Mouse (Mus musculus): ENCODE results near the gene Pde4b.

Gene Pde4b

GRCm38 (mm10) chr4:102297558-102297957 lies 210.2 kb downstream of the Pde4b start:
- DNase-seq = no peak

DNA sequence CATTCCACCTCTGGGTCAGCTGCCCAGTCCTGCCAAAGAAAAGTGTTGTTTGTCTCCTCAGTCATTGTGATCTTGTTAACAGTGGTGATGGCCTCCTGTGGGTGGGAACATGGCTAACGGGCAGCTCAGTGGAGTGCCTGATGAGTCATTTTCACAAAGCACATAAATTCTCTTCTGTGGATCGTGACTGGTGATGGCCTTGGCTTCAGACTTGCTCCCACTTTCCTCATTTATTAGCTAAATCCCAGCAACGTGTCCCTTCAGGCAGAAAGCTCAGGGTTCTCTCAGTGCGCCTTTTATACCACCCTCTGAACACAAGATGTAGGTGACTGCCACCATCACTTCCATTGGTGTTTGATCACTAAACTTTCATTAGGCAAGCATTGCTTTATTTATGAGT lies 215.2 kb downstream of the Pde4b start:
- no peak for DNase-seq

GRCm38 (mm10) chr4:102307661-102308297 lies 220.4 kb downstream of the Pde4b start:
- no peak for DNase-seq

DNA sequence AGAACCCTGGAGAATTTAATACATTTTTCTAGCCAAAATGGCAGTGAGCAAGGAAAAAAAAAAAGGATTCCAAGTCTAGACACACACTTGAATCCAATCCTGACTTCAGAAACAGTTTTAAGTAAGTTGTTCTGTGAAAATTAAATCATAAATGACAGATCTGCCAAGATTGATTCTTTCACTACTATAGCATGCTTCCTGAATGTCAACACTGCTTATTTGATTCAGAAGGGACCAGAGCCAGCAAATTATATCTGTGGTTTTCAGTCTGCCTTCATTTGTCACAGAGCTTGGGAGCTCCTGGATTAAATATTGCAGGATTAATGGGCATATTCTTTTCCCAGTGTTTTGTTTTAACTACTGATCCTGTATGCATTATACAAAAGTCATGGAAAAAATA lies 223.3 kb downstream of the Pde4b start:
- no peak for DNase-seq

DNA sequence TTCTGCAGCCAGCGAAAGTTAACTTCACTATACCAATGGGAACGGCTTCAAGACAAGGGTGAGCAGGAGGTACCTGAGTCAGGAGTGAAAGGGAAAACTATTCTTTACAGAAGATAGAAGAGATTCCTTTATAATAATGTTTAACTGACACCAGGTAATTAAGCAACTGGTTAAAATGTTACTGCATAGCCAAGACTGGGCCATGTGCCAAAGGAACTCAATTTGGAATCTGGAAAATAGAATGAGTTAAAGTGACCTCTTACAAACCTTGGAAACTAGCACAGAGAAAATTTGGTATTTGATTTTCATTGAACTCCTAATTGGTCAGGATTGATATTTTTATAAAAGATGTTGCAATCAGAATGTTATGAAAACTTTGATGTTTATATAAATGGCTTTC lies 228.7 kb downstream of the Pde4b start:
- DNase-seq = peak; percentile 59

GRCm38 (mm10) chr4:102316699-102317285 lies 229.4 kb downstream of the Pde4b start:
- no peak for DNase-seq

GRCm38 (mm10) chr4:102318596-102318995 lies 231.3 kb downstream of the Pde4b start:
- no peak for DNase-seq

DNA sequence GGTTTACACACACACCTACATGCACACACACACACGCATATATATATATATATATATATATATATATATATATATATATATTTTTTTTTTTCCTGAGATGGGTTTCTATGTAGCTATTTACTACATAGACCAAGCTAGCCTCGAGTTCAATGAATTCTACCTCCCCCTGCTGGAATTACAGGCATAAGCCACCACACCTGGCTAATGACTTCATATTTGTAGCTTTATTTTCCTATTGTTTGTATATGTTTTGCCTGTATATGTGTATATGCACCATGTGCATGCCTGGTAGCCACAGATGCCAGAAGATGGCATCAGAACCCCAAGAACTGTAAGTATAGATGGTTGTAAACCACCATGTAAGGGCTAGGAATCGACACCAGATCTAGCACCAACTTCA lies 234.0 kb downstream of the Pde4b start:
- DNase-seq = no peak

GRCm38 (mm10) chr4:102332386-102332785 lies 245.0 kb downstream of the Pde4b start:
- DNase-seq = peak; percentile 18

- DNase-seq = no peak
Measured at GRCm38 (mm10) chr4:102332885-102333284, 245.5 kb downstream of the Pde4b start.

DNA sequence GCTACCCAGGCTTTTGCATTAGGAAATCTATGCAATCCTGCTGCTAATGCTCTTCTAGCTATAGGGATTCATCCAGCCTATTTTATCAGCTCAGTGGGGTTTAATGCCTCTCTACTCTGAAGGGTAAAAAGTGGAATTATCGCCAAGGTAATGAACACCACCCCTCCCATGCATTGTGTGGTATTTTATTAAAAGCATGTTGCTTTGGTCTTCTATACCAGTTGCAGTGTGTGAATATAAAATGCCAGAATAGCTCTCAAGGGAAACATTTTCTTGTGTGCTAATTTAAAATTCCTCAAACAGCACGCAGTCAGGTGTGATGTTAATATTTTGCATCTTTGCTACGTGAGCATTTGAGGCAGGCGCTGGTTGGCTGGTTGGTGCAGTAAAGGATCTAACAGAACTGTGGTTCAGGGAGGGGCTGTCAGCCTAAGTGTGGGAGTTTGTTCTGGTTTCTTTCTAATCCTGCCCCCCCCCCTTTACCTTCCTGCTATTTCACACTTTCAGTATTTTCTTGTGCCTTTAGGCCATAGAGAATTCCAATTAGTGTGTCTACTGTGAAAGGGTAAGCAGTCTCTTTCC lies 259.7 kb downstream of the Pde4b start:
- DNase-seq = no peak

DNA sequence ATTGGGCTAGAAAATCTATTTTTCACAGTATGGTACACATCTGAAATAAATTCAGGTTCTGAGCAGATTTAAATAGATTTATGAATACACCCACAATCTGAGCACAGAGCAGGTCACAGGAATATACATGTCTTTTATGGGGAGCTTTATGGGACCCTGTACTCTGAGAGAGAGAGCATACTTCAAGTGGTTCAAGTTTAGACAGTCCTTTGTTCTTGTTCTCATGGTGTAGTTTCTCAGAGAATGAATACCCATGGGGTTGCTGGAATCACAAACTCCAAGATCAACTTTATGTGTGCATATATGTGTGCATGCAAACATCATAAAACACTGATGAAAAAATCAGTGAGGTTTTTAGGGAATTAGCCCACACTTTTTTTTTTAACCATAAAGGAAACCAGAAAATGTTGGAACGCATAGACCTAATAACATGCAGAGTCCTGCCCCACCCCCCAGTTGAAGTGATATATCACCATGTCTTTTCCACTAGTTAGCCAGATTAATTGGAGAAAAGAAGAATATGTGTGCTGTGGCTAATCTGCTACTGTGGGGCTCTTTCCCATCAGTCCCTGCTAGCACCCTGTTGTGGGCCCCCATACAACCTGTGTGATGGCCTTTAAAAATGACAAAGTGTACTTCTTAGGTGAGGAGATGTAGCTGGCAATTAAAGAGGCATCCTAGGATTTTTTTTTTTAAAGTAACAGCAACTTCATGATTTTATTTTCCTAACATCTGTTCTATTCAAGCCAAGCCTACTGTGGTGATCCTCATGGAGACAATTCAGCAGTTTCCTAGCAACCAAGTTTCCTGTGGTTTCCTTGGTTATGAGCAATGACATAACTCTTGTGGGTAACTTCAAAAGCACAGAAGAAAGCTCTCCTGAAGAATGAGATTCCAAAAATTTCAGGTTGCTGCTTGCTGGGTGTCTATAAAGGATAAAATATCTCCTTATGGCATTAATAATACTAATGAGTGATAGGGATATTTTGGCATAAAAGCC lies 264.4 kb downstream of the Pde4b start:
- no peak for DNase-seq

GRCm38 (mm10) chr4:102353641-102354403 lies 266.5 kb downstream of the Pde4b start:
- DNase-seq = no peak

DNA sequence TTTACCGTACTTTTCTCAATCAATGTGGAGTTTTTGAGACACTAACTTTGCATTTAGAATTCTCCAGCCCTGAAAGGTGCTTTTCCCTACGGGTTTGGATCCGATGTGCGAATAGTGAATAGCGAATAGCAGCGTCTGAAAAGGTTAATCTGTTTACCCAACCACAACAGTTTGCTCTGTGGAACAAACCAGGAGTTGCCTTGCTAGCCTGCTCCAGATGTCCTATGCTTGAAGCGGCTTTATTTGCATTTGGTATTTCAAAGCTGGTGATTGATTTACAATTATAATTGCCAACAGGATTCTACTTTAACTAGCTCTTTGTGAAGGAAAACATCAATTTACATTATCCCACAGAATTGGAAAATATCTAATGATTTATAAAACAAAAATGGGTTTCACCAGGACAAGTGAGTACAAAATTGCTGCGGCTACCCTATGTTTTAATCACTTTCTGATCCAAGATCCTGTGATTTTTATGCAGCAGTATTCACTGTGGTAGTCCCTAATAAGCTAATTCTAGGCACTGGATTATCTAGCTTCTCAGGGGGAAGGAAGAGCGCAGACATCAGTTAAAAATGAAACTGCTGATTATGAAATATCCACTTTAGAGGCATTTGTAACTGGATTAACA lies 280.9 kb downstream of the Pde4b start:
- DNase-seq = no peak

GRCm38 (mm10) chr4:102374614-102375013 lies 287.3 kb downstream of the Pde4b start:
- DNase-seq = no peak

- no peak for DNase-seq
Measured at GRCm38 (mm10) chr4:102382763-102383505, 295.6 kb downstream of the Pde4b start.

- DNase-seq = no peak
Measured at GRCm38 (mm10) chr4:102393605-102394004, 306.3 kb downstream of the Pde4b start.

DNA sequence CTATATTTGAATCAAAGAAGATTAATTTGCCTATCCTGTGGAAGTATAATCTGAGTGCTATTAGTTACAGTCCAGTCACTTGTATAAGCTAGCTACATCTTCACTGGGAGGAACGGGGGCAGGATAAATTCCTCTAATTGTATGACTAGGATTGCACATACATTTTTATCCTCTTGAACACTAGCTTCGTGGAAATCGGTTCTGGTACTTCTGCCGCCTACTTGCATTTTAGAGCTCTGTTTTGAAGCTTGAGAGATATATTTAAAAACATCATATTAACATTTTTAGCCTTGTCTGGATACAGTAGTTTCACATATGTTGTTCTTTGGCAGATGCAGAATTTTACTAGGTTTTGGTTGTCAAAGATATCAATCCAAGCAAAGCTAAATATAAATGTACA lies 310.0 kb downstream of the Pde4b start:
- no peak for DNase-seq

DNA sequence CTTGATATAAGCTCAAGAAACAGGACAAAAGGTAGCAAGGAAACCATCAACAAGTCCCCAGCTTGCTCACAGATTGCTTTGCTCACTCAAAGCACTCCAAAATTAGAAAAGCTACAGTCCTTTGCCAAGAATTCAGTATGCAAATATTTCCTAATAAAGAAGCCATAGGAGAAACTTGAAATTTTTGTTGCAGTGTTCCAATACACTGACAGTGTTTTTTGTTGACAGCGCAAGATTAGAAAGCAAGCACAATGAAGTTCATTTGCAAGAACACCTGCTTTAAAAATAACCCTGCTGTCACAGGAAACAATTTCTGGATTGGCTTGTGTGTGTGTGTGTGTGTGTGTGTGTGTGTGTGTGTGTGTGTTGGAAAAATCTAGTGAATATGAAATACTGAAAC lies 311.2 kb downstream of the Pde4b start:
- DNase-seq = no peak

DNA sequence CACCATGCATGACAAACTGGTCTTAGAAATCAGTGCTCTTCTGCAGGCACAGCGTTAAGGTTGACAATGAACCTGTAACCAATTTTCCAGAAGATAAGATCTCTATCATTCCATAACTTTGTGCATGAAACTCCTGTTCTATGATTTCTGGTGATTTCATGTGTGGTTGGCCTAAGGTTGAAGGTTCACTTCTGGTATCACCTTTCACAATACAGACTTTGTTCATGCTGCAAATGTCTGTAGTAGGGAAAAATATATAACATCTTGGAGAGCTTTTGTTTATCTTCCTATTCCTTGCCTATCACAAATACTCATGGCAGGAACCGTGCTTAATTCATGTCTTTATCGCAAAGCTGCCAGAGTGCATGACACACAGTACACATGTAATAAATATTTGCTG lies 319.5 kb downstream of the Pde4b start:
- no peak for DNase-seq

- no peak for DNase-seq
Measured at GRCm38 (mm10) chr4:102408132-102408531, 320.8 kb downstream of the Pde4b start.

Measured in kidney, adult 18-20 months (tissue).